Mouse (Mus musculus) forebrain, embryonic 15.5 days (tissue): Measurements from ENCODE around the gene Mrtfb. TPM values are rescaled to one million over a fixed set of nuclear protein-coding genes. Genes with fewer than 3 reads are reported as not detected.

ENCODE experiments used
- microRNA counts: library from miRNA; unstranded; fragments of <30 nt; microRNA quantifications from one replicate; lab custom pipeline; 2016
- microRNA-seq: library from miRNA; unstranded; fragments of <30 nt; microRNA quantifications from one replicate; pipeline ENCODE4, GENCODE M21; 2016
- polyA plus RNA-seq: library from polyadenylated mRNA; unstranded; fragments of >200 nt; fragmentation: Nextera tagmentation; extraction: Ambion mirVana; gene quantifications from 2 replicates; pipeline ENCODE4 v1.2.1, GENCODE M21; 2015

The Mrtfb gene
- polyA plus RNA-seq, 1 experiment from 2014 or later = 12.2 TPM

MicroRNA genes within 50 kb of the gene (microRNA counts, 519-probe panel; counts per million panel counts)
- 2,966 counts per million, percentile 71 among the panel's probes with 10 or more counts for microRNA mmu-miR-193b (lab: Ali Mortazavi, UCI)

Small RNA genes within 50 kb of the gene (microRNA-seq; reads per million reads assigned to microRNA genes)
- gene Mir193b (19.6 reads per million, percentile 32 among the genes with 10 or more reads in this experiment), gene Mir365-1 (not detected)

Other genes starting within 250 kb of the Mrtfb start
- 13.8 and 15.2 TPM in 2 replicates for gene Ercc4, start 146.8 kb upstream of the Mrtfb start, polyA plus RNA-seq